In genomic region chr5:116406507-116406906, GRCm38 (mm10) we compare ENCODE assay signal across 17 mouse cellular contexts. TPM values are rescaled to one million over a fixed set of nuclear protein-coding genes. Genes with fewer than 3 reads are reported as not detected.
"Had no signal": no experiment of that assay in that cellular context is flagged by ENCODE, and none has a peak within 500 bp of the region (broad histone marks: within the 10 kb centered on the region; RNA-seq: fewer than 3 reads in every experiment).

No protein-coding gene starts in this region.

- H3K9ac ChIP-seq: liver, embryonic 14.5 days; lung, embryonic 14.5 days; midbrain, embryonic 13.5 days; midbrain, embryonic 15.5 days; neural tube, embryonic 12.5 days; stomach, embryonic 15.5 days had no signal

- H3K27me3 ChIP-seq: megakaryocyte, embryonic 14.5 days; midbrain, embryonic 15.5 days; neural tube, embryonic 12.5 days; stomach, embryonic 15.5 days had no signal

- H3K36me3 ChIP-seq: midbrain, embryonic 13.5 days; midbrain, embryonic 15.5 days; neural tube, embryonic 12.5 days; stomach, embryonic 15.5 days had no signal

- H3K4me2 ChIP-seq: liver, embryonic 11.5 days; lung, embryonic 14.5 days; midbrain, embryonic 11.5 days; midbrain, embryonic 13.5 days; midbrain, embryonic 15.5 days; neural tube, embryonic 12.5 days; stomach, embryonic 15.5 days had no signal

- H3K9me3 ChIP-seq: midbrain, embryonic 13.5 days; midbrain, embryonic 15.5 days; neural tube, embryonic 12.5 days; stomach, embryonic 15.5 days had no signal

- H3K4me3 ChIP-seq: megakaryocyte, embryonic 14.5 days; midbrain, embryonic 13.5 days; midbrain, embryonic 15.5 days; neural tube, embryonic 12.5 days; stomach, embryonic 15.5 days had no signal

- H3K4me1 ChIP-seq: megakaryocyte, embryonic 14.5 days had no signal

- DNase-seq: lung, postnatal 10 days; right cerebral cortex, postnatal 14 days; thymus, adult 2 months; thymus, postnatal 25 days; thymus, postnatal 4 days had no signal

- ATAC-seq: midbrain, embryonic 13.5 days; midbrain, embryonic 15.5 days had no signal

- H3K27ac ChIP-seq: liver, embryonic 14.5 days; macrophage; midbrain, embryonic 13.5 days; midbrain, embryonic 15.5 days; neural tube, embryonic 12.5 days; stomach, embryonic 15.5 days had no signal

RNA-seq across cellular contexts. Expression of gene Hspb8, which starts 16.2 kb away (rescaled TPM):
- total RNA-seq: monocyte, adult 5-6 weeks; neutrophil, adult 5-6 weeks had no signal
